Mouse (Mus musculus) MEL (cell line): ENCODE measurements at regions not wholly inside any gene's neighbourhood (a gene's known extent, or its start where the extent isn't known, plus 50 kb on each side); places are given as distances from the start of the nearest gene placed in this dataset.

Experiments
- DNase-seq: peaks from one replicate; pipeline ENCODE4 v3.0.0; 2011; ENCODE audit warnings: low read depth, low spot score
- H3K27ac ChIP-seq: 2 replicates; pipeline ENCODE4 v1.5.1; 2012; ENCODE audit warnings: low read depth, mild to moderate bottlenecking, control low read depth, low read length, moderate library complexity; ENCODE audit not compliant: control insufficient read depth
- H3K27me3 ChIP-seq, 2 experiments: fragments of 150-350 bp in 1 of 2; sonication (generic) in 1 of 2; 2 replicates each; pipeline ENCODE4 v1.6.1; 2012; ENCODE audit warnings: low read length in 2 of 2, mild to moderate bottlenecking in 2 of 2, improper control_type of control experiment in 1 of 2, moderate library complexity in 1 of 2; ENCODE audit not compliant: insufficient read depth in 2 of 2, control insufficient read depth in 1 of 2
- H3K36me3 ChIP-seq, 2 experiments: 2 replicates each; pipeline ENCODE4 v1.6.1; 2012 to 2014; ENCODE audit warnings: low read length in 2 of 2, improper control_type of control experiment in 1 of 2, inconsistent platforms in 1 of 2, mild to moderate bottlenecking in 1 of 2; ENCODE audit not compliant: insufficient read depth in 2 of 2, control insufficient read depth in 1 of 2
- H3K4me1 ChIP-seq, 2 experiments: fragments of 150-350 bp in 1 of 2; sonication (generic) in 1 of 2; 2 replicates each; pipeline ENCODE4 v1.6.1; 2012; ENCODE audit warnings: low read length in 2 of 2, improper control_type of control experiment in 1 of 2, mild to moderate bottlenecking in 1 of 2; ENCODE audit not compliant: insufficient read depth in 2 of 2, control insufficient read depth in 1 of 2
- H3K4me3 ChIP-seq, 2 experiments: fragments of 150-350 bp in 1 of 2; sonication (generic) in 1 of 2; 2 replicates each; pipeline ENCODE4 v1.5.1; 2012; ENCODE audit warnings: low read depth in 2 of 2, low read length in 2 of 2, mild to moderate bottlenecking in 2 of 2, moderate library complexity in 2 of 2, control low read depth in 1 of 2, improper control_type of control experiment in 1 of 2; ENCODE audit not compliant: control insufficient read depth in 1 of 2, insufficient read depth in 1 of 2
- H3K79me2 ChIP-seq: 2 replicates; pipeline ENCODE4 v1.6.1; 2012; ENCODE audit warnings: mild to moderate bottlenecking, low read length, moderate library complexity; ENCODE audit not compliant: control insufficient read depth, poor library complexity, insufficient read depth
- H3K9ac ChIP-seq: 2 replicates; pipeline ENCODE4 v1.6.1; 2012; ENCODE audit warnings: low read depth, mild to moderate bottlenecking, control low read depth, low read length, moderate library complexity; ENCODE audit not compliant: control insufficient read depth, poor library complexity, severe bottlenecking
- H3K9me3 ChIP-seq: fragments of 150-350 bp; sonication (generic); replicated peaks from 2 replicates; pipeline ENCODE4 v1.6.1; 2012; ENCODE audit warnings: mild to moderate bottlenecking, low read length, improper control_type of control experiment, moderate library complexity; ENCODE audit not compliant: insufficient read depth
- BHLHE40 ChIP-seq: IDR thresholded peaks from 2 replicates; pipeline ENCODE4 v1.6.1; 2012; ENCODE audit warnings: low read depth, mild to moderate bottlenecking, inconsistent platforms, low read length, improper control_type of control experiment, borderline replicate concordance
- CHD1 ChIP-seq: IDR thresholded peaks from 2 replicates; pipeline ENCODE4 v1.6.1; 2012; ENCODE audit warnings: low read depth, mild to moderate bottlenecking, inconsistent platforms, low read length, improper control_type of control experiment
- CTCF ChIP-seq, 3 experiments: IDR thresholded peaks in 2 of 3; conservative IDR thresholded peaks in 1 of 3; 2 replicates each; pipeline ENCODE4 v1.5.1; 2011 to 2012; ENCODE audit warnings: low read length in 3 of 3, low read depth in 2 of 3, mild to moderate bottlenecking in 2 of 3, improper control_type of control experiment in 1 of 3, inconsistent platforms in 1 of 3, mixed read lengths in 1 of 3, moderate library complexity in 1 of 3; ENCODE audit not compliant: control insufficient read depth in 1 of 3, insufficient read depth in 1 of 3, poor library complexity in 1 of 3, severe bottlenecking in 1 of 3
- ELF1 ChIP-seq: IDR thresholded peaks from 2 replicates; pipeline ENCODE4 v1.6.1; 2014; ENCODE audit warnings: low read depth, mild to moderate bottlenecking, inconsistent platforms, low read length, improper control_type of control experiment, moderate library complexity
- EP300 ChIP-seq, 2 experiments: IDR thresholded peaks; 2 replicates each; pipeline ENCODE4 v1.6.1; 2011; ENCODE audit warnings: improper control_type of control experiment in 2 of 2, low read length in 2 of 2, low read depth in 1 of 2, mild to moderate bottlenecking in 1 of 2
- GABPA ChIP-seq: IDR thresholded peaks from 2 replicates; pipeline ENCODE4 v1.6.1; 2012; ENCODE audit warnings: low read depth, mild to moderate bottlenecking, inconsistent platforms, low read length, improper control_type of control experiment, moderate library complexity
- HCFC1 ChIP-seq: IDR thresholded peaks from 2 replicates; pipeline ENCODE4 v1.6.1; 2012; ENCODE audit warnings: low read depth, mild to moderate bottlenecking, inconsistent platforms, low read length, improper control_type of control experiment, moderate library complexity
- JUND ChIP-seq: IDR thresholded peaks from 2 replicates; pipeline ENCODE4 v1.6.1; 2011; ENCODE audit warnings: low read depth, mild to moderate bottlenecking, improper control_type of control experiment, low read length
- MAFK ChIP-seq: IDR thresholded peaks from 2 replicates; pipeline ENCODE4 v1.6.1; 2011; ENCODE audit warnings: low read depth, mild to moderate bottlenecking, low read length, improper control_type of control experiment, borderline replicate concordance
- MAZ ChIP-seq: IDR thresholded peaks from 2 replicates; pipeline ENCODE4 v1.6.1; 2012; ENCODE audit warnings: low read depth, mild to moderate bottlenecking, inconsistent platforms, low read length, improper control_type of control experiment
- MEF2A ChIP-seq: IDR thresholded peaks from 2 replicates; pipeline ENCODE4 v1.6.1; 2014; ENCODE audit warnings: low read depth, mild to moderate bottlenecking, inconsistent platforms, low read length, improper control_type of control experiment; ENCODE audit not compliant: poor library complexity, insufficient replicate concordance, severe bottlenecking; ENCODE audit errors: extremely low read depth
- MXI1 ChIP-seq: IDR thresholded peaks from 2 replicates; pipeline ENCODE4 v1.6.1; 2011; ENCODE audit warnings: mild to moderate bottlenecking, low read depth, low read length, improper control_type of control experiment
- MYB ChIP-seq: IDR thresholded peaks from 2 replicates; pipeline ENCODE4 v1.6.1; 2011; ENCODE audit warnings: mild to moderate bottlenecking, low read depth, low read length, improper control_type of control experiment
- MYC ChIP-seq: IDR thresholded peaks from 2 replicates; pipeline ENCODE4 v1.6.1; 2011; ENCODE audit warnings: low read depth, mild to moderate bottlenecking, low read length, improper control_type of control experiment, moderate library complexity
- NRF1 ChIP-seq: IDR thresholded peaks from 2 replicates; pipeline ENCODE4 v1.6.1; 2014; ENCODE audit warnings: low read depth, mild to moderate bottlenecking, inconsistent platforms, low read length, improper control_type of control experiment, moderate library complexity; ENCODE audit not compliant: poor library complexity, insufficient read depth, severe bottlenecking
- POLR2AphosphoS2 ChIP-seq: IDR thresholded peaks from 2 replicates; pipeline ENCODE4 v1.6.1; 2011; ENCODE audit warnings: low read length, improper control_type of control experiment
- RAD21 ChIP-seq: IDR thresholded peaks from 2 replicates; pipeline ENCODE4 v1.6.1; 2011; ENCODE audit warnings: mild to moderate bottlenecking, low read depth, low read length, improper control_type of control experiment
- RCOR1 ChIP-seq: IDR thresholded peaks from 2 replicates; pipeline ENCODE4 v1.6.1; 2012; ENCODE audit warnings: low read depth, mild to moderate bottlenecking, inconsistent platforms, low read length, improper control_type of control experiment
- SMC3 ChIP-seq: IDR thresholded peaks from 2 replicates; pipeline ENCODE4 v1.6.1; 2011; ENCODE audit warnings: low read depth, low read length, improper control_type of control experiment
- TBP ChIP-seq: IDR thresholded peaks from 2 replicates; pipeline ENCODE4 v1.8.0; 2011; ENCODE audit warnings: low read depth, low read length, improper control_type of control experiment
- USF1 ChIP-seq: IDR thresholded peaks from 2 replicates; pipeline ENCODE4 v1.6.1; 2014; ENCODE audit warnings: low read depth, mild to moderate bottlenecking, inconsistent platforms, low read length, improper control_type of control experiment, moderate library complexity
- ZC3H11A ChIP-seq: IDR thresholded peaks from 2 replicates; pipeline ENCODE4 v1.6.1; 2012; ENCODE audit warnings: low read depth, mild to moderate bottlenecking, inconsistent platforms, low read length, improper control_type of control experiment
- ZKSCAN1 ChIP-seq: IDR thresholded peaks from 2 replicates; pipeline ENCODE4 v1.6.1; 2012; ENCODE audit warnings: low read depth, mild to moderate bottlenecking, inconsistent platforms, low read length, improper control_type of control experiment, moderate library complexity
- ZNF384 ChIP-seq: IDR thresholded peaks from 2 replicates; pipeline ENCODE4 v1.6.1; 2012; ENCODE audit warnings: low read depth, mild to moderate bottlenecking, inconsistent platforms, low read length, improper control_type of control experiment

DNA sequence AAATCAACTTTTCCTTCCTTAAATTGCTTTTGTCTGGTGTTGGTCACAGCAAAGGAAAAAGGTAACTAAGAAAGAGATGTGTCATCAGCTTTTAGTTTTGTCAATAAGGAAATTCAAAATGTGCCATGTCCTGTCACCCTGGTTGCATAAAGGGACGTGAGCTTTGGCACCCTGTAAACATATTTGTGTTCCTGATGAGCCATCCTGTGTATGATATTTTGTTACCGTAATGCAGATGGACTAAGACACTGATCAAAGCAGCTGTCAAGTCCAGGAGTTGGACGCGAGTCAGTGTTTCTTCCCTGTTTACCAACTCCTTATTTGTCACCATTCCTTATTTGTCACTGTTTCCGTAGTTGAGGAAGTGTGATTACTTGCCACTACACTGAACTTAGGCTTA is 166.3 kb downstream of the Rnd3 start:
- Histone ChIP-seq H3K4me3 (no peak overlapping the region), H3K9ac (no peak overlapping the region), H3K79me2 (no peaks in the 10 kb centered on the region), H3K36me3 (no peaks in the 10 kb centered on the region), H3K27ac (no peak overlapping the region), H3K4me1 (no peaks in the 10 kb centered on the region), H3K9me3 (no peaks in the 10 kb centered on the region), H3K27me3 (no peaks in the 10 kb centered on the region)
- DNase-seq, result no peak
- no peak for TF ChIP-seq RCOR1
- TF ChIP-seq SMC3, result no peak
- no peak for TF ChIP-seq POLR2AphosphoS2
- no peak for TF ChIP-seq RAD21
- TF ChIP-seq BHLHE40, result no peak
- TF ChIP-seq JUND, result no peak
- no peak for TF ChIP-seq GABPA
- no peak for TF ChIP-seq MYC
- TF ChIP-seq MEF2A, result no peak
- TF ChIP-seq CHD1, result no peak
- TF ChIP-seq HCFC1, result no peak

DNA sequence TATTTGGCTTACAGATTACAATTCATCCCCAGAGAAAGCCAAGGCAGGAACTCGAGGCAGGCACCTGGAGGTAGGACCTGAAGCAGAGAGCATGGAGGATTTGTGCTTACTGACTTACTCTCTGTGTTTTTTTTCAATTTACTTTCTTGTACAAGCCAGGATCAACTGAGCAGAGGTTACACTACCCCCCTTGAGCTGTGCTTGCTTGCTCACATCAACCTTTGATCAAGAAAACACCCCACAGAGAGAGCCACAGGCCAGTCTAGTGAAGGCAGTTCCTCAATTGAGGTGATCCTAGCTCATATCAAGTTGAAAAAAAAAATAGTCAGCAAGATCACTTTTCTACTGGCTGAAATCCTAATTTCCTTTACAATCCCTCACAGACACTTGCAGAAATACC is 170.6 kb downstream of the Rnd3 start:
- Histone ChIP-seq H3K4me1 (no peaks in the 10 kb centered on the region), H3K79me2 (no peaks in the 10 kb centered on the region), H3K27me3 (no peaks in the 10 kb centered on the region), H3K36me3 (no peaks in the 10 kb centered on the region)
- DNase-seq, result no peak
- TF ChIP-seq JUND (no peak), CTCF (IDR thresholded peaks at IDR 0.05 in 2 of 3, conservative IDR thresholded peaks at IDR 0.05 in 1 of 3; ENCODE audit: control insufficient read depth in 1 of 3, insufficient read depth in 1 of 3, low read depth in 2 of 3, low read length in 3 of 3, poor library complexity in 1 of 3, severe bottlenecking in 1 of 3) (no peak), ZNF384 (no peak), GABPA (no peak), USF1 (no peak), TBP (no peak), ZKSCAN1 (no peak), ELF1 (no peak), MXI1 (no peak), EP300 (IDR thresholded peaks at IDR 0.05; ENCODE audit: low read depth in 1 of 2, low read length in 2 of 2) (no peak), MAFK (no peak), MYB (no peak), ZC3H11A (no peak), MAZ (no peak), NRF1 (no peak)
- TF ChIP-seq, all 39 proteins: peak for 0
- no peak overlapping the region for H3K4me3 ChIP-seq
- H3K27ac ChIP-seq, result no peak overlapping the region
- no peak overlapping the region for H3K9ac ChIP-seq
- H3K9me3 ChIP-seq, result no peaks in the 10 kb centered on the region
